Mouse (Mus musculus): ENCODE data around the gene Lrrc3c. TPM values are rescaled to one million over a fixed set of nuclear protein-coding genes. Genes with fewer than 3 reads are reported as not detected.
"Not testable (repeated sequence)": the region's sequence is repeated elsewhere in the genome, so short reads cannot be mapped to it uniquely, and the experiment has no call there.

The Lrrc3c gene
- polyA plus RNA-seq, 1 experiment from 2014 or later: not detected

GRCm38 (mm10) chr11:98595955-98596354 is 2.1 kb upstream of the Lrrc3c start:
- no peak for ATAC-seq (ENCODE audit: insufficient number of reproducible peaks, insufficient read depth, low FRiP score, low read depth)
- WGBS: 91% methylated on average over 3 of the region's 3 CpGs
- H3K27me3 ChIP-seq (ENCODE audit: control insufficient read depth, insufficient read depth, low read length): peaks cover 2% of the 10 kb centered on the region; the same call in 1 of the 2 replicates

GRCm38 (mm10) chr11:98597363-98597762 is 728 bp upstream of the Lrrc3c start:
- 32% methylated on average over 6 of the region's 6 CpGs for WGBS
- no peak overlapping the region for H3K9ac ChIP-seq (ENCODE audit: low read length)
- H3K4me1 ChIP-seq (ENCODE audit: control insufficient read depth in 2 of 2, insufficient read depth in 2 of 2, low read length in 2 of 2): peaks cover 17 to 30% of the 10 kb centered on the region in 2 experiments
- H3K27me3 ChIP-seq (ENCODE audit: control insufficient read depth, insufficient read depth, low read length): peaks cover 2% of the 10 kb centered on the region; the same call in 1 of the 2 replicates
- H3K36me3 ChIP-seq (ENCODE audit: control insufficient read depth, insufficient read depth, low read length): no peaks in the 10 kb centered on the region
- H3K27ac ChIP-seq (replicated peaks in 1 of 2; ENCODE audit: control insufficient read depth in 1 of 2, insufficient read depth in 1 of 2, low read depth in 2 of 2, low read length in 2 of 2): no peak overlapping the region
- no peak overlapping the region for H3K4me3 ChIP-seq (ENCODE audit: control insufficient read depth in 1 of 2, insufficient read depth in 1 of 2, low read depth in 1 of 2, low read length in 2 of 2)
- no peak overlapping the region for H3K4me2 ChIP-seq (ENCODE audit: low read length)
- no peak for ATAC-seq (ENCODE audit: insufficient number of reproducible peaks, insufficient read depth, low FRiP score, low read depth)
- H3K9me3 ChIP-seq (ENCODE audit: control insufficient read depth, low read length): no peaks in the 10 kb centered on the region

More at GRCm38 (mm10) chr11:98595955-98596354, 2.1 kb upstream of the Lrrc3c start:
- no peak overlapping the region for H3K9ac ChIP-seq (ENCODE audit: low read length)
- H3K4me2 ChIP-seq (ENCODE audit: low read length): no peak overlapping the region
- no peak overlapping the region for H3K4me3 ChIP-seq (ENCODE audit: control insufficient read depth in 1 of 2, insufficient read depth in 1 of 2, low read depth in 1 of 2, low read length in 2 of 2)
- H3K36me3 ChIP-seq (ENCODE audit: control insufficient read depth, insufficient read depth, low read length): no peaks in the 10 kb centered on the region
- H3K27ac ChIP-seq (replicated peaks in 1 of 2; ENCODE audit: control insufficient read depth in 1 of 2, insufficient read depth in 1 of 2, low read depth in 2 of 2, low read length in 2 of 2): no peak overlapping the region
- peaks cover 15 to 24% of the 10 kb centered on the region in 2 experiments for H3K4me1 ChIP-seq (ENCODE audit: control insufficient read depth in 2 of 2, insufficient read depth in 2 of 2, low read length in 2 of 2)
- no peaks in the 10 kb centered on the region for H3K9me3 ChIP-seq (ENCODE audit: control insufficient read depth, low read length)

- ATAC-seq (ENCODE audit: insufficient number of reproducible peaks, insufficient read depth, low FRiP score, low read depth): no peak
These were observed 780 bp downstream of the Lrrc3c start for GRCm38 (mm10) chr11:98598851-98599290.

GRCm38 (mm10) chr11:98599291-98599690 is 1.2 kb downstream of the Lrrc3c start:
- Histone ChIP-seq H3K9ac (ENCODE audit: low read length) (no peak overlapping the region), H3K27ac (replicated peaks in 1 of 2; ENCODE audit: control insufficient read depth in 1 of 2, insufficient read depth in 1 of 2, low read depth in 2 of 2, low read length in 2 of 2) (no peak overlapping the region), H3K4me1 (ENCODE audit: control insufficient read depth in 2 of 2, insufficient read depth in 2 of 2, low read length in 2 of 2) (peaks cover 13 to 27% of the 10 kb centered on the region in 2 experiments), H3K4me2 (ENCODE audit: low read length) (peak overlapping the region; percentile 27; the same call in 1 of the 2 replicates), H3K27me3 (ENCODE audit: control insufficient read depth, insufficient read depth, low read length) (peaks cover 2% of the 10 kb centered on the region; the same call in 1 of the 2 replicates), H3K36me3 (ENCODE audit: control insufficient read depth, insufficient read depth, low read length) (no peaks in the 10 kb centered on the region), H3K9me3 (ENCODE audit: control insufficient read depth, low read length) (no peaks in the 10 kb centered on the region), H3K4me3 (ENCODE audit: control insufficient read depth in 1 of 2, insufficient read depth in 1 of 2, low read depth in 1 of 2, low read length in 2 of 2) (no peak overlapping the region)
- ATAC-seq (ENCODE audit: insufficient number of reproducible peaks, insufficient read depth, low FRiP score, low read depth): 0 out of 2 replicates have a peak, but pooled peaks have one; percentile 9
- 20% methylated on average over 18 of the region's 18 CpGs for WGBS

More at GRCm38 (mm10) chr11:98598851-98599290, 780 bp downstream of the Lrrc3c start:
- Histone ChIP-seq H3K27me3 (ENCODE audit: control insufficient read depth, insufficient read depth, low read length) (peaks cover 2% of the 10 kb centered on the region; the same call in 1 of the 2 replicates), H3K9ac (ENCODE audit: low read length) (no peak overlapping the region), H3K9me3 (ENCODE audit: control insufficient read depth, low read length) (no peaks in the 10 kb centered on the region), H3K36me3 (ENCODE audit: control insufficient read depth, insufficient read depth, low read length) (no peaks in the 10 kb centered on the region), H3K4me1 (ENCODE audit: control insufficient read depth in 2 of 2, insufficient read depth in 2 of 2, low read length in 2 of 2) (peaks cover 13 to 28% of the 10 kb centered on the region in 2 experiments), H3K27ac (replicated peaks in 1 of 2; ENCODE audit: control insufficient read depth in 1 of 2, insufficient read depth in 1 of 2, low read depth in 2 of 2, low read length in 2 of 2) (no peak overlapping the region), H3K4me2 (ENCODE audit: low read length) (peak overlapping the region; percentile 27; the same call in 1 of the 2 replicates), H3K4me3 (ENCODE audit: control insufficient read depth in 1 of 2, insufficient read depth in 1 of 2, low read depth in 1 of 2, low read length in 2 of 2) (no peak overlapping the region)
- WGBS: 59% methylated on average over 18 of the region's 18 CpGs

- peak overlapping the region; percentile 62 for H3K4me2 ChIP-seq (ENCODE audit: low read length)
- peak; percentile 69 for ATAC-seq (ENCODE audit: insufficient number of reproducible peaks, insufficient read depth, low FRiP score, low read depth)
- H3K4me1 ChIP-seq (ENCODE audit: control insufficient read depth in 2 of 2, insufficient read depth in 2 of 2, low read length in 2 of 2): peaks cover 13 to 24% of the 10 kb centered on the region in 2 experiments
- H3K36me3 ChIP-seq (ENCODE audit: control insufficient read depth, insufficient read depth, low read length): no peaks in the 10 kb centered on the region
- H3K27ac ChIP-seq (replicated peaks in 1 of 2; ENCODE audit: control insufficient read depth in 1 of 2, insufficient read depth in 1 of 2, low read depth in 2 of 2, low read length in 2 of 2): no peak overlapping the region
- peaks cover 2% of the 10 kb centered on the region; the same call in 1 of the 2 replicates for H3K27me3 ChIP-seq (ENCODE audit: control insufficient read depth, insufficient read depth, low read length)
- WGBS: 3% methylated on average over 20 of the region's 20 CpGs
- H3K4me3 ChIP-seq (ENCODE audit: control insufficient read depth in 1 of 2, insufficient read depth in 1 of 2, low read depth in 1 of 2, low read length in 2 of 2): peak overlapping the region; percentile 25 to 34
- H3K9me3 ChIP-seq (ENCODE audit: control insufficient read depth, low read length): no peaks in the 10 kb centered on the region
- H3K9ac ChIP-seq (ENCODE audit: low read length): peak overlapping the region; percentile 28; the same call in 1 of the 2 replicates
These were observed 4.1 kb downstream of the Lrrc3c start for GRCm38 (mm10) chr11:98602090-98602690.

GRCm38 (mm10) chr11:98603953-98604352 is 5.9 kb downstream of the Lrrc3c start:
- Histone ChIP-seq H3K27me3 (ENCODE audit: control insufficient read depth, insufficient read depth, low read length) (peaks cover 2% of the 10 kb centered on the region; the same call in 1 of the 2 replicates), H3K4me2 (ENCODE audit: low read length) (no peak overlapping the region), H3K36me3 (ENCODE audit: control insufficient read depth, insufficient read depth, low read length) (no peaks in the 10 kb centered on the region), H3K9ac (ENCODE audit: low read length) (no peak overlapping the region), H3K9me3 (ENCODE audit: control insufficient read depth, low read length) (no peaks in the 10 kb centered on the region), H3K4me1 (ENCODE audit: control insufficient read depth in 2 of 2, insufficient read depth in 2 of 2, low read length in 2 of 2) (peaks cover 13 to 23% of the 10 kb centered on the region in 2 experiments), H3K4me3 (ENCODE audit: control insufficient read depth in 1 of 2, insufficient read depth in 1 of 2, low read depth in 1 of 2, low read length in 2 of 2) (no peak overlapping the region), H3K27ac (replicated peaks in 1 of 2; ENCODE audit: control insufficient read depth in 1 of 2, insufficient read depth in 1 of 2, low read depth in 2 of 2, low read length in 2 of 2) (no peak overlapping the region)
- 76% methylated on average over 2 of the region's 2 CpGs for WGBS
- no peak for ATAC-seq (ENCODE audit: insufficient number of reproducible peaks, insufficient read depth, low FRiP score, low read depth)

- not testable (repeated sequence) for H3K4me2 ChIP-seq (ENCODE audit: low read length); H3K9me3 ChIP-seq (ENCODE audit: control insufficient read depth, low read length); ATAC-seq (ENCODE audit: insufficient number of reproducible peaks, insufficient read depth, low FRiP score, low read depth); H3K36me3 ChIP-seq (ENCODE audit: control insufficient read depth, insufficient read depth, low read length); H3K27me3 ChIP-seq (ENCODE audit: control insufficient read depth, insufficient read depth, low read length); H3K27ac ChIP-seq (replicated peaks in 1 of 2; ENCODE audit: control insufficient read depth in 1 of 2, insufficient read depth in 1 of 2, low read depth in 2 of 2, low read length in 2 of 2); H3K4me3 ChIP-seq (ENCODE audit: control insufficient read depth in 1 of 2, insufficient read depth in 1 of 2, low read depth in 1 of 2, low read length in 2 of 2); H3K9ac ChIP-seq (ENCODE audit: low read length)
- 67% methylated on average over 6 of the region's 6 CpGs for WGBS
- H3K4me1 ChIP-seq (ENCODE audit: control insufficient read depth in 2 of 2, insufficient read depth in 2 of 2, low read length in 2 of 2): peaks cover 13 to 19% of the 10 kb centered on the region in 2 experiments
These were observed 6.8 kb downstream of the Lrrc3c start for GRCm38 (mm10) chr11:98604911-98605310.
